Mouse (Mus musculus) heart, postnatal 25 days (tissue): Measurements from ENCODE around the gene Slc1a1. TPM values are rescaled to one million over a fixed set of nuclear protein-coding genes. Genes with fewer than 3 reads are reported as not detected.

ENCODE experiments used
- DNase-seq: peaks from one replicate; pipeline ENCODE4 v3.0.0; 2022; ENCODE audit warnings: low spot score
- intact Hi-C: fragments of 180-260 bp; cut with DNase I; formaldehyde crosslinking; loops from one replicate; pipeline ENCODE4 v1.15.1; 2025
- total RNA-seq, 2 experiments: library from RNA; stranded (reverse); gene quantifications; 2 replicates each; pipeline ENCODE4 v1.2.3; 2021

The Slc1a1 gene
- total RNA-seq, 2 experiments from 2014 or later: 0.87 to 1.0 TPM

DNA sequence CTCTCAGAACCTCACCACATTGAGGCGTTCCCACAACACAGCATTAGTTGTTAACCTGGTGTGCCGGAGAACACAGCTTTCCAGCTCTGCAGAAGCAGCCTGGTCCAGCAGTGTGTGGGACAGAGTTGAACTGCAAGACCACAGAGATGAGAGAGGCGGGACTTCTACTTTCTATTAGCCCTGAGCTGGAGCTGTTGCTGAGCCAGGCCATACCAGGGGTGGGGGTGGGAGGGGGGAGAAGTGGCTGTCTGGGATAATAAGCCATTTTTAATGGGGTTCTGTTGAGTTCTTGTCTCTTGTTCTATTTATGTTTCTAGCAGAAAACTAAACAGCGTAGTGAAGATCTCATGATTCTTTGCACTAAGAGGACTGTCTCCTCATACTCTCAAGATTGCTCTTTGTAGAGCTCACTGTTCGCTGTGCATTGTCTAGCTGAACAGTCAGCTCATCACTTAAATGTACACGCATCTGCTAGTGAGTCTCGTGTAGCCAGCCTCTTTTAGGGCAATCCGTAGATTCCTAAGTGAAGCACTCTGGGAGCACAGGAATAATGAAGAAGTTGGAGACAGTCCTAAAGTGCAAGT is 68.8 kb downstream of the Slc1a1 start:
- no peak for DNase-seq
- intact Hi-C loops: no loop called here

DNA sequence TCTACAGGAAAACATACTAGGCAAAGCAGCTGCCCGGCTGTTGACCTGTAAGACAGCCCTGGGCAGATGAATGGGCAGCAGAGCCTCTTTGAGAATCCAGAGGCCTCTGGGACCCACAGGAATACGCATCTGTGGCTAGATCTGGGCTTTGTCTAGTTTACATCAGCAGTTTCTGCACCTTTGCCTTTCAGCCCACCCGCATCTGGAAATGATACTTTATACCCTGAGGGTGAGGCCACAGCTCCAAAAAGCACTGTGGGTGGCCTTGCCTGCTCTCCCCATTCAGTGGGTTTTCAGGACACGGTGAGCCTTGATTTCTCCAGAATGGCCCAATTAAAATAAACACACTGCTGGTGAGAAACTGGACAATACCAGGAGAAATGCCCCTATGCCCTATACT is 73.3 kb downstream of the Slc1a1 start:
- intact Hi-C loops: no loop called here
- DNase-seq: no peak

GRCm38 (mm10) chr19:28908693-28909092 is 73.8 kb downstream of the Slc1a1 start:
- DNase-seq: no peak
- intact Hi-C loops: no loop called here

GRCm38 (mm10) chr19:28914598-28914997 is 79.7 kb downstream of the Slc1a1 start:
- intact Hi-C loops: no loop called here

GRCm38 (mm10) chr19:28915602-28916250 is 80.9 kb downstream of the Slc1a1 start:
- no peak for DNase-seq
- intact Hi-C loops: no loop called here

More at GRCm38 (mm10) chr19:28914598-28914997, 79.7 kb downstream of the Slc1a1 start:
- DNase-seq: no peak

DNA sequence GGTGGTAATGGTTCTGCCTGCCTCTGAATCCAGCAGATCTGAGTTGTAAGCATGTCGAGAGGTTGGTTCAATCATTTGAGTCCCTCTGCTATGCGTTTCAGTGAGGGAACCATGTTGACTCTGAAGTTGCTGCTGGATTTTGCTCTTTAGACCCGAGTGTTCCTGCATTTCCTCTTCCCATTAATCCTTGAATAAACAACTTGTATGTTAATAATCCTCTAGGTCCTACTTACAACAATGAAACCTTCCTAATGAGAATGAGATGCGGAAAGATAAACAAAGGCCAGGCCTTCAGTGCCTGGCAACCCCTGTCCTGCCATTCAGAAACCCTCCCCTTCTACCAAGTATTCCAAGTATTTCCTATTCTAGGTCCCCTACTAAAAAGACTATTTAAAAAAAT is 81.6 kb downstream of the Slc1a1 start:
- intact Hi-C loops: no loop called here

GRCm38 (mm10) chr19:28917839-28918238 is 83.0 kb downstream of the Slc1a1 start:
- intact Hi-C loops: no loop called here
- no peak for DNase-seq

More for the DNA sequence above, 81.6 kb downstream of the Slc1a1 start:
- DNase-seq: no peak

DNA sequence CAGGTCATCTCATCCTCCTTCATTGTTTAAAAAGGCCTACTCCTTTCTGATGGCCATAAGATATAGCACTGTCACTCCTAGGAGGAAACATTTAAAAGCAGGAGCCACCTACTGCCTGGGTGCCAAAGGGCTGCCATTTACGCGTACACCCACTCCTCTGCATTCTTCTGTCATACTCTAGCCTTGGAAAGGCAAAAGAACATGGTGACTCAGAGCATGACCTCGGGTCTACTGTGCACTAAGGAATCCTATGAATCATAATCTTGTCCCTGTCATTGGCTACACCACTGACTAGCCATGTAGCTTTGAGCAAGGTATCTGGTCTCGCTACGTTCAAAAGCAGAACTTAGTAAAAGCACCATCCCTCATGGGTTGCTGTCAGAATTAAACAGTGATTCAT is 91.5 kb downstream of the Slc1a1 start:
- intact Hi-C loops: loop anchor here (10.0 kb wide), 1 partner anchor 152 kb away; no protein-coding TSS in a partner anchor

DNA sequence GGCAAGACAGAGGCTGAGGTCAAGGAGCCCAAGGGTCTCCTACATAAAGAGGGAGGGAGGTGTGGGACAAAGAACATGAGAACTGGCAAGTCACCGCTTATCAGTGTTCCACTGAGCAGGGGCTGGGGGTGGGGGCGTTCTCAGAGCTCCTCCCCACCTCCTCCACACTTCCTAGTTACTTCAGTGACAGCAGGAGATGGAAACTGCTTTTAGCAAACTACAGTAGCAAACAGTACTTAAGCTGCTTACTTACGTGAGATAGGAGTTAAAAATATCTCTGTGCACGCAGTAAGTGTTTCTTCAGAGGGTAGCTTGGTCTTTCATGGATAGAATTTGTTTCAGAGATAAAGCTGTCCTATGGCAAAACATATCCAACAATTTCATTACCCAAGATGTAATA is 92.5 kb downstream of the Slc1a1 start:
- no peak for DNase-seq
- intact Hi-C loops: loop anchor here (10.0 kb wide), 1 partner anchor 153 kb away; no protein-coding TSS in a partner anchor

More for the DNA sequence above, 91.5 kb downstream of the Slc1a1 start:
- DNase-seq: no peak

DNA sequence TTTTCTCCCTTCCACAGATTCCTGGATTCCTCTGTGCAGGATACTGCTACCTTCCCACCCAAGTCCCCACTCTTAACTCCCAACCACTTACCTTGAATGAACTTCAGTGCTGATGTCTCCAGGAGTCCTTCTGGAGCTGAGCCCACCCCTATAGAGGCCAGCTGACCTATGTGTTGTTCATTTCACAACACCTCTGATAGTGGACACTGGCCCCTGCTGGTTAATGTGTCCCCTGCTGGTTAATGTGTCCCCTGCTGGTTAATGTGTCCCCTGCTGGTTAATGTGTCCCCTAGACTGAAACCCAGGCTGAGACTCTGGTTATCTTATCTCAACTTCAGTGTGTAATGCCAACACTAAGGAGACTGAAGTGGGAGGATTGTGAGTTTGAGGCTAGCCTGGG is 94.2 kb downstream of the Slc1a1 start:
- DNase-seq: no peak
- intact Hi-C loops: loop anchor here (10.0 kb wide), 1 partner anchor 154 kb away; no protein-coding TSS in a partner anchor

DNA sequence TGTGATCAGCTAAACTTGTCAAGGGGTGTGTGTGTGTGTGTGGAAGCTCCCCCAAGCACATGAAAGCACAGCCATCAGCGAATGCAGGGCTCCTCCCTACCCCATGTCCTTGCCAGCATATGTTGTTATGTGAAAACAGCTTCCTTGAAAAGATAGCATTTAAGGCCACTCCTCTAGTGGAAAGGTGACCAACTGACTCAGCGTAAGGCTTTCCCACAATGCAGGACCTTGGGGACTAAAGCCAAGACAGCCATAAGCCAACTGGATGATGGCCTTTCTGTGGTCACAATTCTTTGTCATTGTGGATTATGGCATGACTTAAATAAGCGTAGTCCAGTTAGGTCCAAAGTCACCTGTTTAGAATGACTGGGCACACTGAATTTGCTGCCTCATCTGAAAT is 100.0 kb downstream of the Slc1a1 start:
- DNase-seq: no peak
- intact Hi-C loops: no loop called here

DNA sequence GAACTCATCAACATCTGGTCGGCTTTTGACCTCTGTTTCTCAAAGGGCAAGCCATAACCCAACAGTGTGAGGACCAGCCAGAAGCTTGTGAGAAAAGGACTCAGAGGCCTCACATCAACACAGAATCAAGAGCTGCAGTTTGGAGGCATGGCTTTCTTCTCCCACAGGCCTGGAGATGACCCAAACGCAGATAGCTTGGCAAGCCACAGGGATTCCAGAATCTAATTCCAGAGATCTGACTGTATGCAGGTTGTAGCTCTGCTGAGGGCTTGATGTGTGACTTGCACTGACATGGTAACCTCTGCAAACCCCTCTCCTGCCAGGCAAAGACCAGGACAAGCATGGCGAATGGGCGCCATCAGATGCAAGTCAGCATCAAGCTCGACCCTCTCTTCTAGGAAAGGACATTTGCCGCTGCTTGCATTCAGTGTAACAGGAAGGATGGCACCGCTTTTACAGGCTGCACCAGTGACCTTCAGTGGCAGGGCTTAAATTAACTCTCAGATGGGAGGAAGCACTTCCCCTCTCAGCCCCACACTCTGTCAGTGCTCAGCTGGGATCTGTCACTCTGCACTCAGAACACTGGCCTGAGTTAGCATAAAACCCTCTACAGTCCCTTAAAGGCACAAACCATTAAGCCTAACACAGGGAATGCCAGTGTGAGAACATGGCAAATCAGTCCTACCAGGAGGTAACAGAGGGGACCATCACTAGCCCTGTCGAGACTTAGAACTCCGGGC is 105.5 kb downstream of the Slc1a1 start:
- DNase-seq: no peak
- intact Hi-C loops: no loop called here

DNA sequence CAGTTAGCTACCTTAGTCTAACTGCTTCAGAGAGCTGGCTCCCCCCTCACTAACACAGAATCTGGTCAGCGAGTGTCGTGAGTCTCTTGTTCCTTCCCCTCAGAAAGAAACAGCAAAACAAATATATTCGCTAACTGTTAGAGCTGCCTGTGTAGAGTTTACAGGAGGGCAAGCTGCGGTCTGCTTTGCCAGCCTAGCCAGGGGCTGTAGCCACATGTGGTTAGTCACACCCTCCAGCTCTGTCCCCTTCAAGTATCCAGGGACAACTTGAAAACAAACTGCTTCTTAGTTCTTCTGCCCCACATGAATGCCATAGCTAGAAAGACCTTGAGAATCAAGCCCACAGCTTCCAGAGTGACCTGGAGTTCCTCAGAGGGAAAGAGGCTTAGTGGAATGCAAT is 106.4 kb downstream of the Slc1a1 start:
- no peak for DNase-seq
- intact Hi-C loops: no loop called here

- intact Hi-C loops: no loop called here
- no peak for DNase-seq
These were observed 111.9 kb downstream of the Slc1a1 start for GRCm38 (mm10) chr19:28946782-28947181.

DNA sequence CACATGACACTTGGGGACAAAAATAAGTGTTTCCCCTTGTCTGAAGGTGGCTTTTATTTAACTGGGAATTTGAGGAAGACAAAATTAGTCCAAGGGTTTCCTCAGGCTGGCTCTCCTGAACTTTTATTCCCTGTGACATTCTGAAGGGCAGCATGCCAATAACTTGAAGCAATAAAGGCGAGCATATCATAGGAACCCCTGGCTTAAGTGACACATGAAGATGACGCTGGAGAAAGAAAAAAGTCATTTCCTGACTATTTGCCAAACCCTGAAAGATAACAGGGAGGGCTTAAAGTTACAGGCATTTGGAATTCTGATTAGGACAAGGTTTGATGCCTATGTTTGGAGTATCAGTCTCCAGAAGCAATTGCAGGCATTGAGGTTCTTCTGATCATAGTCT is 112.5 kb downstream of the Slc1a1 start:
- no peak for DNase-seq
- intact Hi-C loops: no loop called here

DNA sequence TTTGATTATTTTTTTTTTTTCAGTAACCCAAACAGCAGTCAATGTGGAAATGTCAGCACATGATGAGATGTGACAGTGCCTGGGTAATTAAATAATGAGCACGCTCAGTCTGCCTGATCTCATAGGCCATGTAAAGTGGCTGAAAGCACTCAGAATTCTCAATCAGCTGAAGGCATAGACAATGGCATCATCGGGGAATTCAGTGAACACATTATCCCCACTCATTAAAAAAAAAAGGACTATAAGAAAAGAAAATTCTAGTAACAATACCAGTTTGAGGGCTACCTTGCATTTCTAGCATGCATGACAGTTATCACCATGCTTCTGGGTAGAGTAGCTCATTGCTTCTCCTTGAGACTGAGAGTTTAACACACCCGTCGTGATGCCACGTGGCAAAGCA is 116.4 kb downstream of the Slc1a1 start:
- intact Hi-C loops: no loop called here
- DNase-seq: no peak

DNA sequence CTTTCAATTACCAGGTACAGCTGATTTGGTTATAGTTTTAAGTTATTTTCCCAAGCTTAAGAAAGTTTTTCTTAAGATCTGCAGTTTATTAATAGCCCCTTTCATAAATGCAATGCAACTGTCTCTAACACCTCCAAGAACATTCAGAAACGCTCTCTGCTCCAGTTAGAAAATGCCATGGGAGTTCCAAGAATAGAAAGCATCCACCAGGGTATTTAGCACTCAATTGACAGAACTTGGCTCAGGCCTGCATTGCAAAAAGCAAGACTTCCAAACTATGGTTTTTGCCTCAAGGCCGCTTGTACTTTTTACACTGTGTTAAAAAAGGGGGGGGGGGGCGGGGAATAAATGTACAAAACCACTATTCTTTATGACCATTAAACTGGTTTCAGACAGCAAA is 128.3 kb downstream of the Slc1a1 start:
- intact Hi-C loops: loop anchor here (10.0 kb wide), 1 partner anchor 542 kb away; no protein-coding TSS in a partner anchor
- no peak for DNase-seq

- no peak for DNase-seq
- intact Hi-C loops: loop anchor here (10.0 kb wide), 1 partner anchor 541 kb away; no protein-coding TSS in a partner anchor
These were observed 128.6 kb downstream of the Slc1a1 start for GRCm38 (mm10) chr19:28963513-28963841.
